Mouse (Mus musculus) kidney, embryonic 15.5 days (tissue): ENCODE measurements around the gene Golph3l. TPM values are rescaled to one million over a fixed set of nuclear protein-coding genes. Genes with fewer than 3 reads are reported as not detected.

Experiments
- ATAC-seq: fragments of 200-750 bp; cut with Nextera tagmentation; replicated peaks from 2 replicates; pipeline ENCODE4 v1.8.0; 2017; ENCODE audit warnings: moderate TSS enrichment; ENCODE audit not compliant: low FRiP score
- H3K27ac ChIP-seq: fragments of 300-500 bp; sonication (generic); 2 replicates; pipeline ENCODE4 v1.5.1; 2015; ENCODE audit warnings: mild to moderate bottlenecking, inconsistent platforms
- H3K27me3 ChIP-seq: fragments of 300-500 bp; sonication (generic); 2 replicates; pipeline ENCODE4 v1.6.1; 2015; ENCODE audit warnings: inconsistent platforms
- H3K36me3 ChIP-seq: fragments of 300-500 bp; sonication (generic); 2 replicates; pipeline ENCODE4 v1.6.1; 2015; ENCODE audit warnings: inconsistent platforms
- H3K4me1 ChIP-seq: fragments of 300-500 bp; sonication (generic); 2 replicates; pipeline ENCODE4 v1.6.1; 2015; ENCODE audit warnings: inconsistent platforms
- H3K4me2 ChIP-seq: fragments of 300-500 bp; sonication (generic); 2 replicates; pipeline ENCODE4 v1.6.1; 2015; ENCODE audit warnings: moderate library complexity, mild to moderate bottlenecking, inconsistent platforms
- H3K4me3 ChIP-seq: fragments of 300-500 bp; sonication (generic); replicated peaks from 2 replicates; pipeline ENCODE4 v1.5.1; 2015; ENCODE audit warnings: mild to moderate bottlenecking, inconsistent platforms
- H3K9ac ChIP-seq: fragments of 300-500 bp; sonication (generic); 2 replicates; pipeline ENCODE4 v1.6.1; 2015; ENCODE audit warnings: mild to moderate bottlenecking, inconsistent platforms
- H3K9me3 ChIP-seq: fragments of 300-500 bp; sonication (generic); replicated peaks from 2 replicates; pipeline ENCODE4 v1.6.1; 2016; ENCODE audit warnings: inconsistent platforms
- WGBS: fragments of 180-500 bp; shearing (Covaris S2); methylation state at CpG from one replicate; pipeline ENCODE4 v1.1.7; 2015; ENCODE audit warnings: mixed read lengths; 5-methylcytosine and 5-hydroxymethylcytosine counted together
- polyA plus RNA-seq: library from polyadenylated mRNA; unstranded; fragments of >200 nt; fragmentation: Nextera tagmentation; extraction: Ambion mirVana; gene quantifications from 2 replicates; pipeline ENCODE4 v1.2.1, GENCODE M21; 2015

The Golph3l gene
- polyA plus RNA-seq, 1 experiment from 2014 or later, result 33.9 TPM

GRCm38 (mm10) chr3:95668026-95668425, 79.3 kb downstream of the Golph3l start:
- H3K9ac ChIP-seq, result peak overlapping the region; percentile 32; the same call in 1 of the 2 replicates
- 24% methylated on average over 7 of the region's 7 CpGs for WGBS
- no peaks in the 10 kb centered on the region for H3K27me3 ChIP-seq
- no peaks in the 10 kb centered on the region for H3K9me3 ChIP-seq
- peak overlapping the region; percentile 90 for H3K27ac ChIP-seq
- H3K4me3 ChIP-seq, result no peak overlapping the region
- peak overlapping the region; percentile 27 for H3K4me2 ChIP-seq
- peaks cover 37% of the 10 kb centered on the region for H3K36me3 ChIP-seq
- 0 out of 2 replicates have a peak, but pooled peaks have one; percentile 38 for ATAC-seq
- H3K4me1 ChIP-seq, result peaks cover 73% of the 10 kb centered on the region

Other genes starting within 250 kb of the Golph3l start
- gene Setdb1, start 231.7 kb upstream of the Golph3l start, polyA plus RNA-seq, result 42.6 and 45.2 TPM in 2 replicates
- gene 4930558C23Rik, start 186.1 kb upstream of the Golph3l start, polyA plus RNA-seq, result 0.23 TPM in 1 of 2 replicates, not detected in the other
- gene Arnt, start 154.5 kb upstream of the Golph3l start, polyA plus RNA-seq, result 42.5 and 43.1 TPM in 2 replicates
- 9.4 and 43.4 TPM in 2 replicates for gene Ctsk, start 89.7 kb upstream of the Golph3l start, polyA plus RNA-seq
- 12.7 and 14.6 TPM in 2 replicates for gene Ctss, start 62.1 kb upstream of the Golph3l start, polyA plus RNA-seq
- not detected in 2 replicates for gene Hormad1, start 29.3 kb upstream of the Golph3l start, polyA plus RNA-seq
- 71.1 and 73.2 TPM in 2 replicates for gene Ensa, start 36.1 kb downstream of the Golph3l start, polyA plus RNA-seq
- gene Mcl1, start 69.9 kb downstream of the Golph3l start, polyA plus RNA-seq, result 51.2 and 54.4 TPM in 2 replicates
- gene Adamtsl4, start 99.0 kb downstream of the Golph3l start, polyA plus RNA-seq, result 4.0 and 6.3 TPM in 2 replicates
- gene Ecm1, start 150.6 kb downstream of the Golph3l start, polyA plus RNA-seq, result 177 and 231 TPM in 2 replicates
- gene Tars2, start 171.3 kb downstream of the Golph3l start, polyA plus RNA-seq, result 47.3 and 58.4 TPM in 2 replicates
- gene Rprd2, start 229.9 kb downstream of the Golph3l start, polyA plus RNA-seq, result 22.4 and 23.9 TPM in 2 replicates